Mouse (Mus musculus): ENCODE results near the gene Map3k20.

DNA sequence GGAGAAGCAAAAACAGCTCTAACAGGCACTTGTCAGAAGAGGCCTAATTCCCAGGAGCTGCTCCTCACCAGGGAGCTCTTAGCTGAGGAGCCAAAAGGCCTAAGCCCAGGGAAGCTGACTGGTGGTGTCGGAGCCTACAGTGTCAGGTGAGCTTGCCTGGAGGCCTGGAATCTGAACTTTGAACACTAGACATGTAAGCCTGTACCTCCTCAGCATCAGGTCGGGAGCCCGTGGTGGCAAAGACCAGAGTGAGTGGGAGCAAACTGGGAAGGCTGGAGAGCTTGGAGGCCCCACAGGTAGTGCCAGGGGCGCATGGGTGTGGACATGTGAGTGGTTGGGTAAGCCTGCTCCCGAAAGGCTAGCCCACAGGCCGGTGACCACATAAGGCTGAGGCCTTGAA is 37.6 kb upstream of the Map3k20 start:
- TF ChIP-seq CTCF (IDR thresholded peaks at IDR 0.05; ENCODE audit: low read depth) = no peak
- no peak for TF ChIP-seq EP300 (IDR thresholded peaks at IDR 0.05; ENCODE audit: low read depth)

Measured in liver, embryonic 14.5 days (tissue).